Mouse (Mus musculus): ENCODE data around the gene Dpagt1.
"Not testable (repeated sequence)": the region's sequence is repeated elsewhere in the genome, so short reads cannot be mapped to it uniquely, and the experiment has no call there.

Gene Dpagt1

GRCm38 (mm10) chr9:44325768-44326370, at the start of gene Dpagt1:
TSS of gene Dpagt1 (plus strand) at chr9:44326019.
- peak; percentile 48 for DNase-seq (ENCODE audit: low read depth)

- DNase-seq (ENCODE audit: low read depth): no peak
These were observed 42.6 kb upstream of the Dpagt1 start for GRCm38 (mm10) chr9:44283183-44283582.

GRCm38 (mm10) chr9:44286256-44286850, 39.5 kb upstream of the Dpagt1 start:
- peak; percentile 20 for DNase-seq (ENCODE audit: low read depth)

GRCm38 (mm10) chr9:44287003-44287400, 38.8 kb upstream of the Dpagt1 start:
- peak; percentile 28 for DNase-seq (ENCODE audit: low read depth)

- peak; percentile 36 for DNase-seq (ENCODE audit: low read depth)
These were observed 38.3 kb upstream of the Dpagt1 start for GRCm38 (mm10) chr9:44287401-44288075.

- peak; percentile 54 for DNase-seq (ENCODE audit: low read depth)
These were observed 37.5 kb upstream of the Dpagt1 start, which contains the start of gene Abcg4 for GRCm38 (mm10) chr9:44288076-44288958. TSS of gene Abcg4 (minus strand) at chr9:44288615.

GRCm38 (mm10) chr9:44288959-44289291, 36.9 kb upstream of the Dpagt1 start:
- no peak for DNase-seq (ENCODE audit: low read depth)

- DNase-seq (ENCODE audit: low read depth): peak; percentile 80
These were observed 33.3 kb upstream of the Dpagt1 start for GRCm38 (mm10) chr9:44292490-44292889.

GRCm38 (mm10) chr9:44300001-44300400, 25.8 kb upstream of the Dpagt1 start:
- DNase-seq (ENCODE audit: low read depth): not testable (repeated sequence)

GRCm38 (mm10) chr9:44305466-44306079, 20.2 kb upstream of the Dpagt1 start, which contains the start of gene Hinfp:
TSS of gene Hinfp (minus strand) at chr9:44305671.
- peak; percentile 99 for DNase-seq (ENCODE audit: low read depth)

GRCm38 (mm10) chr9:44306532-44306931, 19.3 kb upstream of the Dpagt1 start:
- DNase-seq (ENCODE audit: low read depth): no peak

GRCm38 (mm10) chr9:44307248-44307647, 18.6 kb upstream of the Dpagt1 start:
- no peak for DNase-seq (ENCODE audit: low read depth)

- no peak for DNase-seq (ENCODE audit: low read depth)
These were observed 16.1 kb upstream of the Dpagt1 start for GRCm38 (mm10) chr9:44309756-44310155.

GRCm38 (mm10) chr9:44310750-44311135, 15.1 kb upstream of the Dpagt1 start:
- no peak for DNase-seq (ENCODE audit: low read depth)

GRCm38 (mm10) chr9:44311136-44312134, 14.4 kb upstream of the Dpagt1 start:
- no peak for DNase-seq (ENCODE audit: low read depth)

- no peak for DNase-seq (ENCODE audit: low read depth)
These were observed 12.2 kb upstream of the Dpagt1 start for GRCm38 (mm10) chr9:44313476-44314256.

- no peak for DNase-seq (ENCODE audit: low read depth)
These were observed 11.6 kb upstream of the Dpagt1 start for GRCm38 (mm10) chr9:44314257-44314547.

- no peak for DNase-seq (ENCODE audit: low read depth)
These were observed 10.9 kb upstream of the Dpagt1 start for GRCm38 (mm10) chr9:44314910-44315309.

- DNase-seq (ENCODE audit: low read depth): no peak
These were observed 8.4 kb upstream of the Dpagt1 start for GRCm38 (mm10) chr9:44317452-44317851.

Data from induced T-regulatory cell, adult 2 months (primary cell).